Mouse (Mus musculus) regulatory T cell (primary cell): ENCODE measurements around the gene Actg1.
"Not testable (repeated sequence)": the region's sequence is repeated elsewhere in the genome, so short reads cannot be mapped to it uniquely, and the experiment has no call there.

ENCODE experiments used
- in situ Hi-C: fragments of 300-600 bp; cut with MboI, MseI; formaldehyde crosslinking; loops from one replicate; pipeline ENCODE4 v1.15.1; 2025; ENCODE audit warnings: high pct_unique_total_duplicates

Actg1 gene

GRCm38 (mm10) chr11:120361295-120361694 is 13.0 kb upstream of the Actg1 start, which contains the start of gene Fscn2:
Fscn2 (plus strand) TSS chr11:120361534.
- in situ Hi-C loops = no loop called here

GRCm38 (mm10) chr11:120360755-120361154 is 12.4 kb upstream of the Actg1 start:
- in situ Hi-C loops = no loop called here

- in situ Hi-C loops = no loop called here
Measured at GRCm38 (mm10) chr11:120360062-120360461, 11.7 kb upstream of the Actg1 start.

- in situ Hi-C loops = no loop called here
Measured at GRCm38 (mm10) chr11:120359391-120359790, 11.0 kb upstream of the Actg1 start.

GRCm38 (mm10) chr11:120357791-120358401 is 9.6 kb upstream of the Actg1 start:
- in situ Hi-C loops = no loop called here

- in situ Hi-C loops = no loop called here
Measured at GRCm38 (mm10) chr11:120356900-120357299, 8.6 kb upstream of the Actg1 start.

GRCm38 (mm10) chr11:120356319-120356840 is 8.0 kb upstream of the Actg1 start:
- in situ Hi-C loops = no loop called here

- in situ Hi-C loops = no loop called here
Measured at GRCm38 (mm10) chr11:120355277-120356039, 7.1 kb upstream of the Actg1 start.

GRCm38 (mm10) chr11:120354304-120355276 is 6.2 kb upstream of the Actg1 start:
- in situ Hi-C loops = no loop called here

GRCm38 (mm10) chr11:120353500-120354303 is 5.4 kb upstream of the Actg1 start:
- in situ Hi-C loops = no loop called here

- in situ Hi-C loops = no loop called here
Measured at GRCm38 (mm10) chr11:120352571-120353290, 4.4 kb upstream of the Actg1 start.

GRCm38 (mm10) chr11:120352093-120352350 is 3.7 kb upstream of the Actg1 start:
- in situ Hi-C loops = not testable (repeated sequence)

- in situ Hi-C loops = no loop called here
Measured at GRCm38 (mm10) chr11:120351250-120352092, 3.1 kb upstream of the Actg1 start.

GRCm38 (mm10) chr11:120350711-120351110 is 2.4 kb upstream of the Actg1 start:
- in situ Hi-C loops = no loop called here

- in situ Hi-C loops = loop anchor here (10.0 kb wide), 1 partner anchor 1295 kb away; no protein-coding TSS in a partner anchor
Measured at GRCm38 (mm10) chr11:120349986-120350702, 1.8 kb upstream of the Actg1 start.

GRCm38 (mm10) chr11:120349371-120349985 is 1.1 kb upstream of the Actg1 start:
- in situ Hi-C loops = loop anchor here (10.0 kb wide), 1 partner anchor 1295 kb away; no protein-coding TSS in a partner anchor

- in situ Hi-C loops = loop anchor here (10.0 kb wide), 1 partner anchor 1294 kb away; no protein-coding TSS in a partner anchor
Measured at GRCm38 (mm10) chr11:120348684-120349370, 485 bp upstream of the Actg1 start.
